Mouse (Mus musculus): ENCODE results near the gene Lrrc20. TPM values are rescaled to one million over a fixed set of nuclear protein-coding genes. Genes with fewer than 3 reads are reported as not detected.

Lrrc20 gene
- polyA plus RNA-seq, 1 experiment from 2014 or later: 22.1 TPM

Other genes with a start within 250 kb of the Lrrc20 start
- gene Adamts14, start 202.4 kb upstream of the Lrrc20 start, polyA plus RNA-seq (2015; fragmentation: Nextera tagmentation; extraction: Ambion mirVana): 0.13 and 0.20 TPM in 2 replicates
- gene Prf1, start 178.0 kb upstream of the Lrrc20 start, polyA plus RNA-seq (2015; fragmentation: Nextera tagmentation; extraction: Ambion mirVana): not detected in 2 replicates
- gene Pald1, start 92.3 kb upstream of the Lrrc20 start, polyA plus RNA-seq (2015; fragmentation: Nextera tagmentation; extraction: Ambion mirVana): 16.5 and 17.0 TPM in 2 replicates
- 0.19 and 0.36 TPM in 2 replicates for gene Nodal, start 57.8 kb upstream of the Lrrc20 start, polyA plus RNA-seq (2015; fragmentation: Nextera tagmentation; extraction: Ambion mirVana)
- gene Eif4ebp2, start 23.1 kb upstream of the Lrrc20 start, polyA plus RNA-seq (2015; fragmentation: Nextera tagmentation; extraction: Ambion mirVana): 89.3 and 94.1 TPM in 2 replicates
- gene Npffr1, start 119.7 kb downstream of the Lrrc20 start, polyA plus RNA-seq (2015; fragmentation: Nextera tagmentation; extraction: Ambion mirVana): 0.54 and 0.64 TPM in 2 replicates
- 243 and 249 TPM in 2 replicates for gene Ppa1, start 172.8 kb downstream of the Lrrc20 start, polyA plus RNA-seq (2015; fragmentation: Nextera tagmentation; extraction: Ambion mirVana)
- gene Sar1a, start 204.5 kb downstream of the Lrrc20 start, polyA plus RNA-seq (2015; fragmentation: Nextera tagmentation; extraction: Ambion mirVana): 213 and 219 TPM in 2 replicates
- gene Tysnd1, start 219.7 kb downstream of the Lrrc20 start, polyA plus RNA-seq (2015; fragmentation: Nextera tagmentation; extraction: Ambion mirVana): 28.2 and 32.7 TPM in 2 replicates
- 5.2 and 6.7 TPM in 2 replicates for gene Aifm2, start 239.5 kb downstream of the Lrrc20 start, polyA plus RNA-seq (2015; fragmentation: Nextera tagmentation; extraction: Ambion mirVana)